Comparison of ENCODE assay signal across 35 mouse cellular contexts in genomic region chr1:145968026-145968425, GRCm38 (mm10).
"Had no signal": no experiment of that assay in that cellular context is flagged by ENCODE, and none has a peak within 500 bp of the region (broad histone marks: within the 10 kb centered on the region; RNA-seq: fewer than 3 reads in every experiment).

No protein-coding gene starts in this region.

- H3K27me3 ChIP-seq: heart, embryonic 12.5 days; heart, embryonic 13.5 days; heart, embryonic 15.5 days; hindbrain, embryonic 12.5 days; hindbrain, embryonic 13.5 days; hindbrain, embryonic 15.5 days; intestine, embryonic 15.5 days; kidney, embryonic 15.5 days had no signal

- DNase-seq: heart, postnatal 10 days; heart, postnatal 14 days; heart, postnatal 36 days; heart, postnatal 4 days; kidney, adult 11 months; kidney, adult 18-20 months; kidney, adult 2 months; kidney, adult 8-10 months; kidney, adult 9 months; kidney, postnatal 10 days; kidney, postnatal 14 days; kidney, postnatal 25 days; kidney, postnatal 36 days; kidney, postnatal 4 days; layer of hippocampus, adult 9-11 months; layer of hippocampus, postnatal 36 days had no signal

- ATAC-seq: hindbrain, embryonic 16.5 days; hindbrain, postnatal 0 days; inflammation-experienced regulatory T-cells, adult 6 months; intestine, embryonic 15.5 days; intestine, embryonic 16.5 days; intestine, postnatal 0 days had no signal

- H3K4me3 ChIP-seq: heart, embryonic 10.5 days; heart, embryonic 12.5 days; heart, embryonic 13.5 days; heart, embryonic 15.5 days; hindbrain, embryonic 10.5 days; hindbrain, embryonic 12.5 days; hindbrain, embryonic 13.5 days; hindbrain, embryonic 15.5 days; intestine, embryonic 15.5 days; kidney, embryonic 15.5 days; layer of hippocampus, adult 2 months had no signal

- H3K9me3 ChIP-seq: heart, embryonic 10.5 days; heart, embryonic 12.5 days; heart, embryonic 13.5 days; heart, embryonic 15.5 days; hindbrain, embryonic 10.5 days; hindbrain, embryonic 12.5 days; hindbrain, embryonic 13.5 days; hindbrain, embryonic 15.5 days; intestine, embryonic 15.5 days; kidney, embryonic 15.5 days had no signal

- H3K36me3 ChIP-seq: heart, embryonic 10.5 days; heart, embryonic 12.5 days; heart, embryonic 13.5 days; heart, embryonic 15.5 days; hindbrain, embryonic 10.5 days; hindbrain, embryonic 12.5 days; hindbrain, embryonic 13.5 days; hindbrain, embryonic 15.5 days; intestine, embryonic 15.5 days; kidney, embryonic 15.5 days had no signal

- H3K27ac ChIP-seq: heart, embryonic 10.5 days; heart, embryonic 13.5 days; heart, embryonic 15.5 days; hindbrain, embryonic 10.5 days; hindbrain, embryonic 12.5 days; hindbrain, embryonic 13.5 days; hindbrain, embryonic 14.5 days; hindbrain, embryonic 15.5 days; hindbrain, postnatal 0 days; intestine, embryonic 15.5 days; kidney, embryonic 15.5 days; kidney, postnatal 0 days; layer of hippocampus, adult 2 months had no signal

- H3K4me2 ChIP-seq: heart, embryonic 11.5 days; heart, embryonic 12.5 days; heart, embryonic 13.5 days; heart, embryonic 15.5 days; hindbrain, embryonic 12.5 days; hindbrain, embryonic 13.5 days; hindbrain, embryonic 14.5 days; hindbrain, embryonic 15.5 days; intestine, embryonic 15.5 days; kidney, embryonic 15.5 days had no signal

- H3K9ac ChIP-seq: heart, embryonic 12.5 days; heart, embryonic 13.5 days; heart, embryonic 15.5 days; hindbrain, embryonic 12.5 days; hindbrain, embryonic 13.5 days; hindbrain, embryonic 14.5 days; hindbrain, embryonic 15.5 days; intestine, embryonic 15.5 days; kidney, embryonic 15.5 days had no signal

- H3K4me1 ChIP-seq: heart, embryonic 10.5 days; heart, embryonic 12.5 days; heart, embryonic 13.5 days; heart, embryonic 15.5 days; hindbrain, embryonic 10.5 days; hindbrain, embryonic 12.5 days; hindbrain, embryonic 13.5 days; hindbrain, embryonic 15.5 days; intestine, embryonic 15.5 days; kidney, embryonic 15.5 days had no signal
